Mouse (Mus musculus): ENCODE data around the gene Numb.

Gene Numb

GRCm38 (mm10) chr12:83921535-83922381 is at the start of gene Numb:
Gene Numb, minus strand, starts transcription at chr12:83921934.
- WGBS: 1% methylated on average over 61 of the region's 63 CpGs

- WGBS: 86% methylated on average over 7 of the region's 7 CpGs
These were observed 43.5 kb upstream of the Numb start for GRCm38 (mm10) chr12:83965235-83965634.

- 91% methylated on average over 9 of the region's 9 CpGs for WGBS
These were observed 36.5 kb upstream of the Numb start for GRCm38 (mm10) chr12:83958278-83958677.

GRCm38 (mm10) chr12:83951711-83952575 is 30.2 kb upstream of the Numb start:
- WGBS: 71% methylated on average over 32 of the region's 32 CpGs

GRCm38 (mm10) chr12:83950840-83951701 is 29.3 kb upstream of the Numb start:
- 1% methylated on average over 116 of the region's 116 CpGs for WGBS

GRCm38 (mm10) chr12:83950493-83950839 is 28.7 kb upstream of the Numb start, which contains the start of gene Riox1:
Gene Riox1, plus strand, starts transcription at chr12:83950608.
- WGBS: under 1% methylated on average over 37 of the region's 37 CpGs

- 26% methylated on average over 11 of the region's 11 CpGs for WGBS
These were observed 28.2 kb upstream of the Numb start for GRCm38 (mm10) chr12:83949776-83950492.

- WGBS: 81% methylated on average over 4 of the region's 4 CpGs
These were observed 27.3 kb upstream of the Numb start for GRCm38 (mm10) chr12:83949043-83949442.

- 50% methylated on average over 8 of the region's 8 CpGs for WGBS
These were observed 25.6 kb upstream of the Numb start for GRCm38 (mm10) chr12:83947260-83947811.

GRCm38 (mm10) chr12:83941938-83942337 is 20.2 kb upstream of the Numb start:
- WGBS: 74% methylated on average over 3 of the region's 3 CpGs

- 73% methylated on average over 4 of the region's 4 CpGs for WGBS
These were observed 18.3 kb upstream of the Numb start for GRCm38 (mm10) chr12:83940031-83940430.

- 92% methylated on average over 2 of the region's 2 CpGs for WGBS
These were observed 17.6 kb upstream of the Numb start for GRCm38 (mm10) chr12:83939332-83939731.

- WGBS: 67% methylated on average over 1 of the region's 1 CpGs
These were observed 16.9 kb upstream of the Numb start for GRCm38 (mm10) chr12:83938592-83938991.

GRCm38 (mm10) chr12:83937600-83937999 is 15.9 kb upstream of the Numb start:
- WGBS: 53% methylated on average over 10 of the region's 10 CpGs

- WGBS: 32% methylated on average over 2 of the region's 2 CpGs
These were observed 7.6 kb upstream of the Numb start for GRCm38 (mm10) chr12:83929186-83929804.

- 66% methylated on average over 4 of the region's 4 CpGs for WGBS
These were observed 6.0 kb upstream of the Numb start for GRCm38 (mm10) chr12:83927747-83928146.

- 69% methylated on average over 2 of the region's 2 CpGs for WGBS
These were observed 4.3 kb upstream of the Numb start for GRCm38 (mm10) chr12:83926061-83926460.

GRCm38 (mm10) chr12:83925160-83925703 is 3.5 kb upstream of the Numb start:
- 80% methylated on average over 7 of the region's 7 CpGs for WGBS

GRCm38 (mm10) chr12:83924332-83924731 is 2.6 kb upstream of the Numb start:
- 86% methylated on average over 3 of the region's 3 CpGs for WGBS

GRCm38 (mm10) chr12:83923486-83923859 is 1.7 kb upstream of the Numb start:
- 50% methylated on average over 1 of the region's 1 CpGs for WGBS

Measured in cerebral cortex, adult 2 months (tissue).